Mouse (Mus musculus) kidney, embryonic 14.5 days (tissue): ENCODE results near the gene Calhm4. TPM values are rescaled to one million over a fixed set of nuclear protein-coding genes. Genes with fewer than 3 reads are reported as not detected.

Experiments used
- ATAC-seq: fragments of 200-750 bp; cut with Nextera tagmentation; 2 replicates; pipeline ENCODE4 v1.8.0; 2017; ENCODE audit warnings: moderate number of reproducible peaks, mild to moderate bottlenecking, moderate TSS enrichment, moderate library complexity; ENCODE audit not compliant: low FRiP score, low TSS enrichment
- H3K27ac ChIP-seq: fragments of 300-500 bp; sonication (generic); 2 replicates; pipeline ENCODE4 v1.5.1; 2014; ENCODE audit warnings: low read depth, mild to moderate bottlenecking, low read length, moderate library complexity, mixed read lengths
- H3K27me3 ChIP-seq: fragments of 300-500 bp; sonication (generic); 2 replicates; pipeline ENCODE4 v1.6.1; 2014; ENCODE audit warnings: mild to moderate bottlenecking, low read length; ENCODE audit not compliant: control insufficient read depth, insufficient read depth
- H3K36me3 ChIP-seq: fragments of 300-500 bp; sonication (generic); 2 replicates; pipeline ENCODE4 v1.6.1; 2014; ENCODE audit warnings: low read length, mixed read lengths; ENCODE audit not compliant: control insufficient read depth, insufficient read depth
- H3K4me1 ChIP-seq: fragments of 300-500 bp; sonication (generic); 2 replicates; pipeline ENCODE4 v1.6.1; 2014; ENCODE audit warnings: low read length, mixed read lengths; ENCODE audit not compliant: control insufficient read depth, insufficient read depth
- H3K4me2 ChIP-seq: fragments of 300-500 bp; sonication (generic); replicated peaks from 2 replicates; pipeline ENCODE4 v1.6.1; 2014; ENCODE audit warnings: low read depth, mild to moderate bottlenecking, low read length
- H3K4me3 ChIP-seq: fragments of 300-500 bp; sonication (generic); 2 replicates; pipeline ENCODE4 v1.5.1; 2014; ENCODE audit warnings: mild to moderate bottlenecking, low read length
- H3K9ac ChIP-seq: fragments of 300-500 bp; sonication (generic); 2 replicates; pipeline ENCODE4 v1.6.1; 2014; ENCODE audit warnings: low read depth, mild to moderate bottlenecking, low read length, moderate library complexity
- H3K9me3 ChIP-seq: fragments of 300-500 bp; sonication (generic); 2 replicates; pipeline ENCODE4 v1.6.1; 2016; ENCODE audit warnings: low read length; ENCODE audit not compliant: control insufficient read depth
- WGBS: fragments of 180-500 bp; shearing (Covaris S2); extraction: QIAGEN DNeasy Blood & Tissue Kit; methylation state at CpG from one replicate; pipeline ENCODE4 v1.1.7; 2014; 5-methylcytosine and 5-hydroxymethylcytosine counted together
- polyA plus RNA-seq: library from polyadenylated mRNA; unstranded; fragments of >200 nt; fragmentation: Nextera tagmentation; extraction: Ambion mirVana; gene quantifications from 2 replicates; pipeline ENCODE4 v1.2.1, GENCODE M21; 2014

The Calhm4 gene
- not detected in 2 replicates for polyA plus RNA-seq

DNA sequence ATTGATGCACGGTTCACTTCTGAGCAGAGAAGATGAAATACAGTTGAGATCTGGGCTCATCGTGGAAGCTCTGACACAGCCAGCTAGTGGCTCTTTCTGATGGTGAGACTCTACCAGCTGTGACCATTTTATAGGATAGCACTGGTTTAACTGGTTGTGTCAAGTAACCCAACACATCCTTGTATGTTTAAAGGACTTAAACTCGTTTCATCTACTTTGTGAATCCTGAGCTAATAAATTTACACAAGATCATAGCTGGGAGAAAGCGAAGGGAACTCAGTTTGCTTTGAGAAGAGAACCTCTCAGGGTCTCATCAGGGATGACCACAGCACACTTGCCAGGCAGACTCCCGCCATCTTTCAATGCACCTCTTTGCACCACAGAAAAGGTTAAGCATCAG, at the start of gene Calhm4:
Gene Calhm4, minus strand, starts transcription at position 101 of the 400 bp plus-strand sequence.
- Histone ChIP-seq H3K27ac (no peak within 1 kb of the TSS), H3K36me3 (no peaks in the 10 kb centered on the region), H3K9ac (no peak within 1 kb of the TSS), H3K27me3 (no peaks in the 10 kb centered on the region), H3K4me2 (no peak within 1 kb of the TSS), H3K4me1 (no peaks in the 10 kb centered on the region), H3K4me3 (no peak within 1 kb of the TSS), H3K9me3 (no peaks in the 10 kb centered on the region)
- no peak for ATAC-seq
- WGBS, result 79% methylated on average over 5 of the region's 5 CpGs

DNA sequence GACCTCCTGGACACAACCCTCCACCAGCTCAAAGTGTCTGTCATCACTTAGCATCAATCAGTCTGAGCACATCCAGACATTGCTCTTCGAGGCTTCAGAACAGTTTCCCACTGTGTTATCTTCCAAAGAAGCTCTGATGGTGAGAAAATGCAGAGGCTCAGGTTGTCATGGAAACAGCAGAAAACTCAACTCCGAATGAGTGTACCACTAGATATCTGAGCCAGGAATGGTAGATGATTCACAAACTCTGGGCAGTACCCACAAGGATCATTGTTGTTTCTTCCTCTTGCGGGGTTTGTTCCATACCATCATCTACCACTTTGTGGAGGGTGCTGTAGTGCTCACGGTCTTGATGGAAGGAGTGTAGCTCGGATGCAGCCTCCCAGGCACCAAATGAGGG, 47.8 kb upstream of the Calhm4 start:
- no peak overlapping the region for H3K27ac ChIP-seq
- no peaks in the 10 kb centered on the region for H3K36me3 ChIP-seq
- no peaks in the 10 kb centered on the region for H3K27me3 ChIP-seq
- H3K4me1 ChIP-seq, result no peaks in the 10 kb centered on the region
- 83% methylated on average over 5 of the region's 5 CpGs for WGBS
- H3K4me3 ChIP-seq, result no peak overlapping the region
- ATAC-seq, result no peak
- no peak overlapping the region for H3K4me2 ChIP-seq
- no peak overlapping the region for H3K9ac ChIP-seq
- H3K9me3 ChIP-seq, result no peaks in the 10 kb centered on the region

DNA sequence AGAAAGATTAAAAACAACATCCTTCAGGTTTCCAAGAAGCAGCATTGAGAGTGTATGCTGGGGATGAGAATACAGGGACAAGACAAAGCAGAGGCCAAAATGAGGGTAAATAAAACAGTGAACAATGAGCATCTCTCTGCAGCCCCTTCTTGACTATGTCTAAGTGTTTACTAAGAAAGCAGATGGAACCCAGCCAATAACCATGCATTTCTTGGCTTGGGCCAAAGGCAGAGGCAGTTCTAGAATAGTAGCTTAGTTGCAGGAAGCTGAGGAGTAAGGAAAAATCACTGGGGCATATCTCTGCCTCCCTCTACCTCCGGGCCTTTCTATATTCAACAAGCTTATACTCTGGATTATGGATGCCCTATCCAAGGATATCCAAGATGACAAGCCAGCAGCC, 46.4 kb upstream of the Calhm4 start:
- Histone ChIP-seq H3K4me2 (no peak overlapping the region), H3K9me3 (no peaks in the 10 kb centered on the region), H3K4me3 (no peak overlapping the region), H3K27ac (no peak overlapping the region), H3K4me1 (no peaks in the 10 kb centered on the region), H3K27me3 (no peaks in the 10 kb centered on the region), H3K9ac (no peak overlapping the region), H3K36me3 (no peaks in the 10 kb centered on the region)
- no peak for ATAC-seq
- 90% methylated on average over 1 of the region's 1 CpGs for WGBS

DNA sequence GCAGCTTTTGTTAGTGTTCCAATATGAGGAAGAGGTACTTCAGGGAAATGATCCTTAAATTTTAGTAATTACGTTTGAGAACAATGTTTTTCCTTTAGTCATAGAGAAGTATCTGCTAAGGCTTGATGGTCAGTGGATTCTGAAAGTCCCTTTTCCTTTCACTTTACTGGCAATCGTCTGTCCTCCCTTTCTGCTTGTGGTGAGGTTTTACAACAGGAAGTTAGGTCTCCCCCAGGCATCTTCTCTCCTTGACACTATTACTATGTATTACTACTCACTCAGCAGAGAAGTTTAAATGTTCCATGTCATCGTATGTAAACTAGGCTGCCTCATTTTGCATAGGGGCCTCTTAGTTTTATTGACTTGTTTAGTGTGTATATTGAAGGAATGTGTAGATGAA, 45.4 kb upstream of the Calhm4 start:
- 63% methylated on average over 3 of the region's 3 CpGs for WGBS
- no peaks in the 10 kb centered on the region for H3K9me3 ChIP-seq
- no peaks in the 10 kb centered on the region for H3K27me3 ChIP-seq
- no peak overlapping the region for H3K4me2 ChIP-seq
- H3K4me3 ChIP-seq, result no peak overlapping the region
- no peak overlapping the region for H3K27ac ChIP-seq
- no peak overlapping the region for H3K9ac ChIP-seq
- ATAC-seq, result no peak
- no peaks in the 10 kb centered on the region for H3K4me1 ChIP-seq
- H3K36me3 ChIP-seq, result no peaks in the 10 kb centered on the region

DNA sequence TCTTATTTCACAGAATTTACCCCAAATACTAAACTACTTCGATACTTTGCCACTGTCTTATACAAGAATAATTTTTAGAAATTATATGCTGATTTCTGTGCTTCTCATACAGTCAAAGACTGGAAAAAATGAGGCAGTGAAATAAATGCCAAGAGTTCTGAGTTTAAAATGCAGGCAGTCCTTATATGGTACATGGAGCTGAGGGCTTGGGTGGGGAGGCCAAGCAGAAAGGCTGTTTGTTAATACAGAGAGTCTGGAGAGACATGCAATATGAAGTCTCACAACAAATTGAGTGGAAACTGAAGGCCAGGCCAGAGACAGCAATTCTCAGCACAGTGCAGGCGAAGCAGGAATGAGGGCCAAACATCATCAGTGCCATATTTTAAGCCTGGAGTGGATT, 44.4 kb upstream of the Calhm4 start:
- ATAC-seq, result no peak
- 79% methylated on average over 2 of the region's 2 CpGs for WGBS
- Histone ChIP-seq H3K4me3 (no peak overlapping the region), H3K9me3 (no peaks in the 10 kb centered on the region), H3K27ac (no peak overlapping the region), H3K4me1 (no peaks in the 10 kb centered on the region), H3K4me2 (no peak overlapping the region), H3K36me3 (no peaks in the 10 kb centered on the region), H3K27me3 (no peaks in the 10 kb centered on the region), H3K9ac (no peak overlapping the region)

DNA sequence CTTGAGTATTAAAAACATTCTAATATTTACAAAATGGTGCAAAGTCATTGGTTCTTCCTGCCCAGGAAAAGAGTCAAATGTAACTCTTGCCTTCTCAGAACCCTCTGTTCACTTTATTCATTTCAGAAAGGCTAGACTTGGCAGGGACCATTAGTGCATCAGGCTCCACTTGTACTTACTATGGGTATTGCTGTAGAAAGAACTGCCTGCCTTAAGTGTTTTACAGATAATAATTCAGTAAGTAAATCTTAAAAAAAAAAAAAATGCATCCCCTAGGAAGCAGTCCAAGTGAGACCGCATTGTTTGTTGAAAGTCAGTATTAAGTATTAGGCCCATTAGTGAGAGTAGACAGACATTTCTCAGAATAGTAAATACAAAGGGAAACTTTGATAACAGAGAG, 42.4 kb upstream of the Calhm4 start:
- Histone ChIP-seq H3K36me3 (no peaks in the 10 kb centered on the region), H3K4me2 (no peak overlapping the region), H3K27me3 (no peaks in the 10 kb centered on the region), H3K4me1 (no peaks in the 10 kb centered on the region), H3K4me3 (no peak overlapping the region), H3K27ac (no peak overlapping the region), H3K9ac (no peak overlapping the region), H3K9me3 (no peaks in the 10 kb centered on the region)
- ATAC-seq, result no peak
- 91% methylated on average over 1 of the region's 1 CpGs for WGBS

DNA sequence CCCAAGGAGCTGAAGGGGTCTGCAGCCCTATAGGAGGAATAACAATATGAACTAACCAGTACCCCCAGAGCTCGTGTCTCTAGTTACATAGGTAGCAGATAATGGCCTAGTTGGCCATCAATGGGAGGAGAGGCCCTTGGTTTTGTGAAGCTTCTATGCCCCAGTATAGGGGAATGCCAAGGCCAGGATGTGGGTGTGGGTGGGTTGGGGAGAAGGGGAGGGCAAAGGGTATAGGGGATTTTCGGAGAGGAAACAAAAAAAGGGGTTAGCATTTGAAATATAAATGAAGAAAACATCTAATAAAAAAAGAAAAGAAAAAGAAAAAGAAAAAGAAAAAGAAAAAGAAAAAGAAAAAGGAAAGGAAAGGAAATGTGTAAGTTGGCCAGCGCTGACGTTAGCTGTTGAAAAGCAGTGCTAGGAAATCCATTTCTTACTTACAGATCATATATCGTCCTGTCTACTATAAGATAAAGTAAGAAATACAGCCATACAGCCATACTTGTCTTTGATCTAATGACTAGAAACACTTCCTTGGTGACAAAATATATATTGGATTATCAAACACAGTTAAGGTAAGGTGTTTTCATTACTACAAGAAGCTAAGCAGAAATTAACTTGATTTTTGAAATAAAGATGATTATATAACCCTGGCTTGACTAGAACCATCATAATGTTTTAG, 30.6 kb upstream of the Calhm4 start:
- Histone ChIP-seq H3K36me3 (no peaks in the 10 kb centered on the region), H3K9me3 (no peaks in the 10 kb centered on the region), H3K4me2 (no peak overlapping the region), H3K27me3 (no peaks in the 10 kb centered on the region), H3K27ac (no peak overlapping the region), H3K4me3 (no peak overlapping the region), H3K9ac (no peak overlapping the region), H3K4me1 (no peaks in the 10 kb centered on the region)
- 86% methylated on average over 5 of the region's 5 CpGs for WGBS
- ATAC-seq, result no peak

DNA sequence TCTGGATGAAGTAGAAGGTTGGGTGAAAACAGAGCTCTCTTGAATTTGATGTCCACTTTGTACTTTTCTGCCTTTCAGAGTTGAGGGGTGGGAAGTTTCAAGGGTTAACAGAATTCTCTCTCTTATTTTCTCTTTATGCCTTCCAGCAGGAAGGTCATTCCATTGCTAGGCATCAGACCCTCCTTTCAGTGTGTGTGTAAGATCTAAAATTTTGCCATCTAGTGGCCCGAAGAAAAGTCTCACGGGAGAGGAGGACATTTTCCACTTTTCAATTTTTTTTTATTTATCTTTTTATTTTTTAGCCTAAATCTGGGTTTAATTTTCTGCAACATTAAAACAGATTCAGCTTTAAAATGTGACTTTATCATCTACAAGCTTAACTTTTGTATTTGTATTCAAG, 27.5 kb upstream of the Calhm4 start:
- WGBS, result 40% methylated on average over 2 of the region's 2 CpGs
- H3K9me3 ChIP-seq, result no peaks in the 10 kb centered on the region
- H3K36me3 ChIP-seq, result no peaks in the 10 kb centered on the region
- no peak overlapping the region for H3K4me3 ChIP-seq
- H3K4me2 ChIP-seq, result no peak overlapping the region
- H3K27me3 ChIP-seq, result no peaks in the 10 kb centered on the region
- ATAC-seq, result no peak
- no peaks in the 10 kb centered on the region for H3K4me1 ChIP-seq
- H3K9ac ChIP-seq, result no peak overlapping the region
- no peak overlapping the region for H3K27ac ChIP-seq

DNA sequence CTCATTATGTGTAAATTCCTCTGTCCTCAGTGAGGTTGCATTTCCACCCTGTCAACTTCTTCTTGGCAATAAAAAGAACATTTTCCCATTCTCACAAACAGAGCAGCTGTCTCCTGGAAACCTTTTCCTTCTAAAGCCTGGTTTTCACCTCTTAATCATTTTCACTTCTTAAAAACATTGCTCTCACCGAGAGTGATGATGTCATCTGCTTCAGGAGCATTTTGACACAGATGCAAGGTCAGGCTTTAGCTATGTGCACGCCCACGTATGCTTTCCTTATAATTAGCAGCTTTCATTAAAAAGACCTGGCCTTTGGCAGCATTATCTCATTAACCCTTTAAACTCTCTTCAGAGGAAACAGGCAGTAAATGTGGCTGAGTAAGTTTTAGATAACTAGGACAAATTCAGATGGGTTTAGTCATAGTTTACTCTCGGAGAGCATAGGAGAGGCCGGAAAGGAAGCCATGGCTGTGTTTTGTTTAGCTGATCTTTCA, 26.9 kb upstream of the Calhm4 start:
- Histone ChIP-seq H3K9ac (no peak overlapping the region), H3K4me3 (no peak overlapping the region), H3K36me3 (no peaks in the 10 kb centered on the region), H3K27ac (no peak overlapping the region), H3K9me3 (no peaks in the 10 kb centered on the region), H3K4me2 (no peak overlapping the region), H3K27me3 (no peaks in the 10 kb centered on the region), H3K4me1 (no peaks in the 10 kb centered on the region)
- 40% methylated on average over 5 of the region's 5 CpGs for WGBS
- no peak for ATAC-seq
